Mouse (Mus musculus) lung, embryonic 16.5 days (tissue): ENCODE measurements around the gene Tmem161a. TPM values are rescaled to one million over a fixed set of nuclear protein-coding genes. Genes with fewer than 3 reads are reported as not detected.

ENCODE experiments used
- ATAC-seq: fragments of 200-750 bp; cut with Nextera tagmentation; 2 replicates; pipeline ENCODE4 v1.8.0; 2017; ENCODE audit warnings: low read depth, mild to moderate bottlenecking, moderate library complexity
- H3K27ac ChIP-seq: fragments of 300-500 bp; sonication (generic); 2 replicates; pipeline ENCODE4 v1.5.1; 2014; ENCODE audit warnings: mild to moderate bottlenecking, control low read depth, low read length
- H3K27me3 ChIP-seq: fragments of 300-500 bp; sonication (generic); 2 replicates; pipeline ENCODE4 v1.6.1; 2014; ENCODE audit warnings: low read depth, low read length, mixed read lengths; ENCODE audit not compliant: control insufficient read depth, insufficient read depth
- H3K36me3 ChIP-seq: fragments of 300-500 bp; sonication (generic); 2 replicates; pipeline ENCODE4 v1.6.1; 2014; ENCODE audit warnings: low read length; ENCODE audit not compliant: control insufficient read depth, insufficient read depth
- H3K4me1 ChIP-seq: fragments of 300-500 bp; sonication (generic); replicated peaks from 2 replicates; pipeline ENCODE4 v1.6.1; 2014; ENCODE audit warnings: low read length, mixed read lengths; ENCODE audit not compliant: control insufficient read depth, insufficient read depth
- H3K4me2 ChIP-seq: fragments of 300-500 bp; sonication (generic); 2 replicates; pipeline ENCODE4 v1.6.1; 2014; ENCODE audit warnings: low read depth, low read length, control low read depth
- H3K4me3 ChIP-seq: fragments of 300-500 bp; sonication (generic); 2 replicates; pipeline ENCODE4 v1.5.1; 2014; ENCODE audit warnings: mild to moderate bottlenecking, low read length, control low read depth
- H3K9ac ChIP-seq: fragments of 300-500 bp; sonication (generic); 2 replicates; pipeline ENCODE4 v1.6.1; 2014; ENCODE audit warnings: low read length, control low read depth
- H3K9me3 ChIP-seq: fragments of 300-500 bp; sonication (generic); 2 replicates; pipeline ENCODE4 v1.6.1; 2016; ENCODE audit warnings: low read length; ENCODE audit not compliant: control insufficient read depth
- WGBS: fragments of 180-500 bp; shearing (Covaris S2); extraction: QIAGEN DNeasy Blood & Tissue Kit; methylation state at CpG from one replicate; pipeline ENCODE4 v1.1.7; 2014; 5-methylcytosine and 5-hydroxymethylcytosine counted together
- polyA plus RNA-seq: library from polyadenylated mRNA; unstranded; fragments of >200 nt; fragmentation: Nextera tagmentation; extraction: Ambion mirVana; gene quantifications from 2 replicates; pipeline ENCODE4 v1.2.1, GENCODE M21; 2015

Tmem161a gene
- polyA plus RNA-seq, 1 experiment from 2014 or later: 68.8 TPM

DNA sequence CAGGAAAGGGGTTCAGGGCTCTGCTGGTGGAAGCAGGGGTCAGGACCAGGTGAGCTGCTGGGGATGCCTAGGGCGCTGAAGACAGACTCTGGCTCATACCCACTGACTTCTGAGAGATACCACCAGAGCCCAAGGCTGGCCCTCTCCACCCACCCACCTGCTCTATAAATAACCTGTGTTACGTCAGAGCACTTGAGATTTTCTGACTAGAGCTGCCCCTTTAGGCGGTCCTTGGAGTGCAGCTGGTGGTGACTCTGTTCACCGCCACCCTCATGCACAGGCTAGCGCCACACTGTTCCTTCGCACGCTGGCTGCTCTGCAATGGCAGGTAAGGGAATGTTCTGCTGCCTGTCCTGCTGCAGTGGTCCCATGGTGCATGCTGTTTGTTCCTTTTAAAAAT lies 1.9 kb downstream of the Tmem161a start:
- Histone ChIP-seq H3K27me3 (no peaks in the 10 kb centered on the region), H3K4me2 (no peak overlapping the region), H3K36me3 (peaks cover 6% of the 10 kb centered on the region), H3K9ac (no peak overlapping the region), H3K27ac (no peak overlapping the region), H3K4me1 (peaks cover 17% of the 10 kb centered on the region; the same call in 1 of the 2 replicates), H3K4me3 (no peak overlapping the region), H3K9me3 (no peaks in the 10 kb centered on the region)
- WGBS: 68% methylated on average over 7 of the region's 7 CpGs
- ATAC-seq: no peak

DNA sequence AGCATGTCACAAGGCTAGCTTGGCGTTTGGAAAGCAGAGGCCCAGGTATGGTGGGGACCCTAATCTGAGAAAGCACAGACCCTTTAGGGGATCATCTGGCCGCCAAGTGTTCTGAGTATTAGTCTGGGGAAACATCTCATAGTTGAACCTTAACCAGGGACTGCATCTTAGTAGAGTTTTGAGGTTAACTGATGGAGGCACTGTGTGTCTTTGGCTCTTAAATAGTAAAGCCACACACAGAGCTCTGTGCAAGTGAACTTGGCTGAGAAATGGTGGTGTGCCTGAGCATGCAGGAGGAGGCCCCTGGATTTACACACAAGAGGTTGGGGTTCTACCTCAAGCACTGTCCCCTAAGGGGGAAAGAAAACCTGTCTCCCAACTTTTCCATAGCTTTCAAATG lies 6.1 kb downstream of the Tmem161a start:
- no peak for ATAC-seq
- Histone ChIP-seq H3K27me3 (no peaks in the 10 kb centered on the region), H3K9me3 (no peaks in the 10 kb centered on the region), H3K36me3 (peaks cover 17% of the 10 kb centered on the region), H3K4me1 (peaks cover 9% of the 10 kb centered on the region; the same call in 1 of the 2 replicates), H3K27ac (no peak overlapping the region), H3K9ac (no peak overlapping the region), H3K4me2 (no peak overlapping the region), H3K4me3 (no peak overlapping the region)
- 92% methylated on average over 2 of the region's 2 CpGs for WGBS

DNA sequence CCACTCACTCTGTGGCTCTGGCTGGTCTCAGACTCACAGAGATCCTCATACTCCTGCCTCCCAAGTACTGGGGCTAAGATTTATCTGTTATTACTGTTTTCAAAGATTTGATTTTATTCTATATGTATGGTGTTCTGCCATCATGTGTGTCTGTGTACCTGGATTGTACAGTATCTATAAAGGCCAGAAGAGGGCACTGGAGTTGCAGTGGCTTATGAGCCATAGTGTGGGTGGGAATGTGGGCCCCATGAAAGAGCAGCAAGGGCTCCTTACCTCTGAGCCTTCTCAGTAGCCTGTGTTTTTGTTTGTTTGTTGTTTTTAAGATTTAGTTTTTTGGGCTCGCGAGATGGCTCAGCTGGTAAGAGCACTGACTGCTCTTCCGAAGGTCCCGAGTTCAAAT lies 6.9 kb downstream of the Tmem161a start:
- 95% methylated on average over 4 of the region's 4 CpGs for WGBS
- Histone ChIP-seq H3K9ac (no peak overlapping the region), H3K4me3 (no peak overlapping the region), H3K4me2 (no peak overlapping the region), H3K36me3 (peaks cover 17% of the 10 kb centered on the region), H3K9me3 (no peaks in the 10 kb centered on the region), H3K4me1 (peaks cover 3% of the 10 kb centered on the region; the same call in 1 of the 2 replicates), H3K27ac (no peak overlapping the region), H3K27me3 (no peaks in the 10 kb centered on the region)
- ATAC-seq: no peak

DNA sequence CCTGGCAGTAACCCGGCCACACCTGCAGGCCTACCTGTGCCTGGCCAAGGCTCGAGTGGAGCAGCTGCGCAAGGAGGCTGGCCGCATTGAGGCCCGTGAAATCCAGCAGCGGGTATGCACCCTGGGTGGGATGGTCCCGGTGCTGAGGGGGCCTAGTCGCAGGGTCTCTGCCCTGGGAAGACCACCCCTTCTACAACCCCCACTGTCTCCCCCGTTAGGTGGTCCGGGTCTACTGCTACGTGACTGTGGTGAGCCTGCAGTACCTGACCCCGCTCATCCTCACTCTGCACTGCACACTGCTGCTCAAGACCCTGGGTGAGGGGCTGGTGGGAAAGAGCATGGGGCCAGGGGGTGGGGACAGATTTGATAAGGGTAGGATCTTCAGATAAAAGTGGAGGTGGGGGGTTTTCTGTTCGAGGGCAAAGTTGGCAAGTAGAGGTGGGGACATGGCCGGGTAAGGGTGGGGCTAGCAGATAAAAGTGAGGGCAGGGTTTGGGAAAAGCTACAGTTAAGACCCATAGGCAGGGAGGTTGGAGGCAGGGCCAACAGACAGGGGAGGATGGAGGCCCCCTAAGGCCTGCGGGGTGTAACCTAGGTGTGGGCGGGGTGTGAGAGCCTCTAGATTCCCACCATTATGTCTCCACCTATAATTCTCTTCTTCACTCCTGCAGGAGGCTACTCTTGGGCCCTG lies 9.2 kb downstream of the Tmem161a start:
- Histone ChIP-seq H3K9ac (no peak overlapping the region), H3K36me3 (peaks cover 17% of the 10 kb centered on the region)
- ATAC-seq: no peak

DNA sequence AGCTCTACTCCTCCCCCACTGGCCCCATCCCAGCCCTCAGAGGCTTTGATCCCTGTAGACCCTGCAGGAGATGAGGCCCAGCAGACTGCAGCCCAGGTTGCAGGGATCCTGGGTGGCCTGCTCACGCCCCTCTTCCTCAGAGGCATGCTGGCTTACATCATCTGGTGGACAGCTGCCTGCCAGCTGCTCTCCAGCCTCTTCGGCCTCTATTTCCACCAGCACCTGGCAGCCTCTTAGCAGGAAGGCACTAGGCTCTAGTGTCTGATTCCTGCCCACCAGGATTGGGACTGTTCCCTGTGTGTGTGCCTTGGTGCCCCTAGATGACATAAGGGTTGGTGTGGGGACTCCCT lies 9.7 kb downstream of the Tmem161a start:
- H3K9ac ChIP-seq: no peak overlapping the region
- H3K4me3 ChIP-seq: no peak overlapping the region
- H3K36me3 ChIP-seq: peaks cover 17% of the 10 kb centered on the region
- H3K4me1 ChIP-seq: no peaks in the 10 kb centered on the region
- H3K27ac ChIP-seq: no peak overlapping the region
- H3K4me2 ChIP-seq: no peak overlapping the region
- no peaks in the 10 kb centered on the region for H3K27me3 ChIP-seq
- no peak for ATAC-seq
- H3K9me3 ChIP-seq: no peaks in the 10 kb centered on the region
- 56% methylated on average over 2 of the region's 2 CpGs for WGBS

More for the DNA sequence above, 9.2 kb downstream of the Tmem161a start:
- Histone ChIP-seq H3K27ac (no peak overlapping the region), H3K27me3 (no peaks in the 10 kb centered on the region), H3K4me3 (no peak overlapping the region), H3K9me3 (no peaks in the 10 kb centered on the region), H3K4me2 (no peak overlapping the region), H3K4me1 (no peaks in the 10 kb centered on the region)
- WGBS: 75% methylated on average over 16 of the region's 16 CpGs

DNA sequence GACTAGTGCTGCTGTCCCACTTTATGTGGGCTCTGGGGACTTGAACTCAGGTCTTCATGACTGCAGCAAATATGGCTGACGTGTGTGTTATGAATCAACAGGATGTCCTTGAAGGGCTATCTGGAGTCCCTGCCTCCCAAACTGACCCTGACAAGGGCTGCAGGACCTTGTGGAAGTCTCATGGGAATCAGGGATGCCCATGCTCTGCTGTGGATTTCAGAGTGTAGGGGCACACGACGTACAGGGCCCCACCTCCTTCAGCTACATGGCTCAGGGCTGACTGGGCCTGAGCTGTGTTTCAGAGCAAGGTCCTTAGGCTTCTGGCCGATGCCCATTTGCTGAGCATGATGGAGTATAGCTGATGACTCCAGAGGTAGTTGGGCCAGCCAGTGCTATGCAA lies 11.0 kb downstream of the Tmem161a start:
- no peak overlapping the region for H3K9ac ChIP-seq
- peaks cover 11% of the 10 kb centered on the region; the same call in 1 of the 2 replicates for H3K36me3 ChIP-seq
- no peaks in the 10 kb centered on the region for H3K4me1 ChIP-seq
- no peak for ATAC-seq
- no peak overlapping the region for H3K4me3 ChIP-seq
- H3K9me3 ChIP-seq: no peaks in the 10 kb centered on the region
- H3K4me2 ChIP-seq: no peak overlapping the region
- H3K27ac ChIP-seq: no peak overlapping the region
- H3K27me3 ChIP-seq: no peaks in the 10 kb centered on the region
- WGBS: 87% methylated on average over 4 of the region's 4 CpGs

DNA sequence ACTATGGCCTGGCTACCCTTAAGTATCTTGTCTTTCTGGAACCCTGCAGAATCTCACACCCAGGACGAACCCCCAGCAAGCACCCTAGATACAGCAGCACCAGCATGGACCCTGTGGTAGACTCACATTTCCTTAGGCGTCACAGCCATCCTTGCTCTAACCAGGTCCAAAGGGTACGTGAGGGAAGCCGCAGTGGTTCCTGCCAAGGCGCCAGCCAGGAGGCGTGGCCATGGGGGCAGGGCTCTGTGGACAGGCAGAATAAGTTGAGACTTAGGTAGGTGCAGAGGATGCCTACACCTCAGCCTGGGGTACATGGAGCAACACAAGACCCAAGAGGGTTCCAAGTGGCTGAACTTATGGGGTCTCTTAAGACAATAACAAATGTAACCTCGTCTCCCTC lies 16.6 kb downstream of the Tmem161a start:
- Histone ChIP-seq H3K4me1 (no peaks in the 10 kb centered on the region), H3K4me3 (no peak overlapping the region), H3K27ac (no peak overlapping the region), H3K27me3 (no peaks in the 10 kb centered on the region), H3K9me3 (no peaks in the 10 kb centered on the region), H3K36me3 (no peaks in the 10 kb centered on the region), H3K9ac (no peak overlapping the region), H3K4me2 (no peak overlapping the region)
- WGBS: 59% methylated on average over 7 of the region's 7 CpGs
- ATAC-seq: no peak

DNA sequence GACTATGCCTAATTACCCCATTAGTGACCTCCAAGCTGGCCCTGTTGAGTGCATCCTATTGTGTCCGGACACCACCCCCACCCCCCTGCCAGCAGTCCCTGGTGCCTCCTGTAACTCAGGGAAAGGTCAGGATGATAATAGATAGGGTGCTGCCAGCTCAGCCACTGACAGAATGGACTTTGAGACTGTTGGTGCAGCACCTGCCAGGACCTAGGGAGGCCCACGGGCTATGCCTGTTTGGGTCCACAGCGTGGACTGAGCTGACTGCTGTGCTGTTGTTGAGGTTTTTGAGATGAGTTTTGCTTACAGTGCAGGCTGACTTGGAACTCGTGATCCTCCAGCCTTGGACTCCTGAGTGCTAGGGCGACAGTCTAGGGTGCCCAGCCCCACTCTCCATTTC lies 21.1 kb downstream of the Tmem161a start:
- Histone ChIP-seq H3K9me3 (no peaks in the 10 kb centered on the region), H3K27ac (no peak overlapping the region), H3K9ac (no peak overlapping the region), H3K36me3 (no peaks in the 10 kb centered on the region), H3K4me2 (no peak overlapping the region), H3K4me1 (no peaks in the 10 kb centered on the region), H3K4me3 (no peak overlapping the region), H3K27me3 (no peaks in the 10 kb centered on the region)
- WGBS: 66% methylated on average over 5 of the region's 5 CpGs
- no peak for ATAC-seq

DNA sequence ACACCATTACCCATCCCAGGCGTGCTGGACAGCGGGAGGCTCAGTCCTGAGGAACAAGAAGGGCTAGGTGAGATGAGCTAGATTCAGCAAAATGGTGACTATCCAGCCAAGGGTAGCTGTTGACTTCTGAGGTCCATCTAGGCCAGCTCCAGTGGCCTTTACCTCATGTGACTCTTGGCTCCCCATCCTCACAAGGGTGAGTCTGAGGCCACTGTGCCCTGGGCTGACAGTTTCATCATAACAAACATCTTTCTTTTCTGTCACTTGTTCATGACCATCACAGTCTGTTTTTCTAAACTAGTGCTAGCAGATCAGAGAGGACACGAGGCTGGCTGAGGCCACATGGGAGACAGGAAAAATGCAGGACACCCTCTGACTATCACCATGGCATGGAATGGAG lies 22.0 kb downstream of the Tmem161a start:
- H3K27me3 ChIP-seq: no peaks in the 10 kb centered on the region
- no peak overlapping the region for H3K4me3 ChIP-seq
- H3K9me3 ChIP-seq: no peaks in the 10 kb centered on the region
- H3K36me3 ChIP-seq: no peaks in the 10 kb centered on the region
- H3K9ac ChIP-seq: no peak overlapping the region
- no peaks in the 10 kb centered on the region for H3K4me1 ChIP-seq
- ATAC-seq: no peak
- H3K4me2 ChIP-seq: no peak overlapping the region
- no peak overlapping the region for H3K27ac ChIP-seq
- WGBS: 75% methylated on average over 3 of the region's 3 CpGs

DNA sequence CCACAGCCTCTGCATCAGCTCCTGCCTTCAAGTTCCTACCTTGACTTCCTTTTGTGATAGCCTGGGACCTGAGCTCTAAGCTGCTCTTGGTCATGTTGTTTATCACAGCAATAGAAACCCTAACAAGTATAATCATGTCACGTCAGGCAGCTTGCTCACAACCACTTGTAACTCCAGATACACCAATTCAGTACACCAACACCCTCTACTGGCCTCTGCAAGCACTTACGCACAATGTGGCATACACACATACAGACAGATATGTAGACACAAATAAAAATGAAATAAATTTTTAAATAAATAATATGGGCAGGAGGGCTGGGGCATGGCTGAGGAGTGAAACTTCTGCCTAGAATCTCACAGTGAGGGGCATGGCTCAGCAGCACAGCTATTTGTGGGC lies 23.6 kb downstream of the Tmem161a start:
- H3K9me3 ChIP-seq: no peaks in the 10 kb centered on the region
- no peak overlapping the region for H3K27ac ChIP-seq
- H3K4me1 ChIP-seq: peaks cover 13% of the 10 kb centered on the region
- 71% methylated on average over 2 of the region's 2 CpGs for WGBS
- H3K4me2 ChIP-seq: no peak overlapping the region
- H3K4me3 ChIP-seq: no peak overlapping the region
- H3K9ac ChIP-seq: no peak overlapping the region
- no peaks in the 10 kb centered on the region for H3K36me3 ChIP-seq
- H3K27me3 ChIP-seq: no peaks in the 10 kb centered on the region
- no peak for ATAC-seq
